Mouse (Mus musculus) liver, embryonic 16.5 days (tissue): ENCODE data around the gene Pnmal1. TPM values are rescaled to one million over a fixed set of nuclear protein-coding genes. Genes with fewer than 3 reads are reported as not detected.
A peak's percentile ranks its signal among the peaks of the same experiment; 100 is the strongest.

Experiments
- ATAC-seq: fragments of 200-750 bp; cut with Nextera tagmentation; 2 replicates; pipeline ENCODE4 v1.8.0; 2017; ENCODE audit warnings: low read depth, mild to moderate bottlenecking, moderate number of reproducible peaks, moderate library complexity
- H3K27ac ChIP-seq: fragments of 300-500 bp; sonication (generic); 2 replicates; pipeline ENCODE4 v1.5.1; 2014; ENCODE audit warnings: mild to moderate bottlenecking, low read length
- H3K27me3 ChIP-seq: fragments of 300-500 bp; sonication (generic); 2 replicates; pipeline ENCODE4 v1.6.1; 2014; ENCODE audit warnings: low read depth, low read length, mixed read lengths; ENCODE audit not compliant: control insufficient read depth, insufficient read depth
- H3K36me3 ChIP-seq: fragments of 300-500 bp; sonication (generic); 2 replicates; pipeline ENCODE4 v1.6.1; 2014; ENCODE audit warnings: mild to moderate bottlenecking; ENCODE audit not compliant: control insufficient read depth, insufficient read depth
- H3K4me1 ChIP-seq: fragments of 300-500 bp; sonication (generic); 2 replicates; pipeline ENCODE4 v1.6.1; 2014; ENCODE audit warnings: low read depth, low read length, mixed read lengths; ENCODE audit not compliant: control insufficient read depth
- H3K4me2 ChIP-seq: fragments of 300-500 bp; sonication (generic); 2 replicates; pipeline ENCODE4 v1.6.1; 2014; ENCODE audit warnings: low read depth, low read length, mixed read lengths
- H3K4me3 ChIP-seq: fragments of 300-500 bp; sonication (generic); 2 replicates; pipeline ENCODE4 v1.5.1; 2014; ENCODE audit warnings: low read depth, mild to moderate bottlenecking, low read length
- H3K9ac ChIP-seq: fragments of 300-500 bp; sonication (generic); 2 replicates; pipeline ENCODE4 v1.6.1; 2014; ENCODE audit warnings: low read depth, low read length
- H3K9me3 ChIP-seq: fragments of 300-500 bp; sonication (generic); replicated peaks from 2 replicates; pipeline ENCODE4 v1.6.1; 2016; ENCODE audit warnings: low read length; ENCODE audit not compliant: control insufficient read depth
- WGBS: fragments of 180-500 bp; shearing (Covaris S2); extraction: QIAGEN DNeasy Blood & Tissue Kit; methylation state at CpG from one replicate; pipeline ENCODE4 v1.1.7; 2014; ENCODE audit not compliant: insufficient replicate concordance; 5-methylcytosine and 5-hydroxymethylcytosine counted together
- polyA plus RNA-seq: library from polyadenylated mRNA; unstranded; fragments of >200 nt; fragmentation: Nextera tagmentation; extraction: Ambion mirVana; gene quantifications from 2 replicates; pipeline ENCODE4 v1.2.1, GENCODE M21; 2015

Gene Pnmal1
- polyA plus RNA-seq, 1 experiment from 2014 or later, result 0.05 TPM

- no peaks in the 10 kb centered on the region for H3K4me1 ChIP-seq
- WGBS, result 62% methylated on average over 17 of the region's 17 CpGs
- H3K36me3 ChIP-seq, result no peaks in the 10 kb centered on the region
- H3K27me3 ChIP-seq, result peaks cover 2% of the 10 kb centered on the region; the same call in 1 of the 2 replicates
- H3K4me3 ChIP-seq, result no peak overlapping the region
- H3K9ac ChIP-seq, result no peak overlapping the region
- ATAC-seq, result no peak
- H3K27ac ChIP-seq, result no peak overlapping the region
- H3K4me2 ChIP-seq, result no peak overlapping the region
- no peaks in the 10 kb centered on the region for H3K9me3 ChIP-seq
Measured at GRCm38 (mm10) chr7:16938117-16938791, 21.2 kb upstream of the Pnmal1 start.

GRCm38 (mm10) chr7:16940292-16940691 lies 19.2 kb upstream of the Pnmal1 start:
- Histone ChIP-seq H3K9ac (no peak overlapping the region), H3K4me1 (no peaks in the 10 kb centered on the region), H3K4me2 (no peak overlapping the region), H3K4me3 (no peak overlapping the region), H3K36me3 (no peaks in the 10 kb centered on the region), H3K27me3 (peaks cover 20% of the 10 kb centered on the region), H3K27ac (no peak overlapping the region), H3K9me3 (no peaks in the 10 kb centered on the region)
- no peak for ATAC-seq
- 45% methylated on average over 7 of the region's 7 CpGs for WGBS

- ATAC-seq, result no peak
- peaks cover 46% of the 10 kb centered on the region for H3K27me3 ChIP-seq
- no peaks in the 10 kb centered on the region for H3K9me3 ChIP-seq
- no peak overlapping the region for H3K9ac ChIP-seq
- H3K4me3 ChIP-seq, result no peak overlapping the region
- no peaks in the 10 kb centered on the region for H3K36me3 ChIP-seq
- 32% methylated on average over 4 of the region's 4 CpGs for WGBS
- no peaks in the 10 kb centered on the region for H3K4me1 ChIP-seq
- no peak overlapping the region for H3K27ac ChIP-seq
- no peak overlapping the region for H3K4me2 ChIP-seq
Measured at GRCm38 (mm10) chr7:16942861-16943260, 16.6 kb upstream of the Pnmal1 start.

GRCm38 (mm10) chr7:16944061-16944807 lies 15.2 kb upstream of the Pnmal1 start, which contains the start of gene Pnmal2:
Pnmal2 (plus strand) TSS chr7:16944682.
- peak; percentile 58; the same call in 1 of the 2 replicates for ATAC-seq
- H3K4me2 ChIP-seq, result peak within 1 kb of the TSS; percentile 58
- H3K4me1 ChIP-seq, result no peaks in the 10 kb centered on the region
- WGBS, result 18% methylated on average over 36 of the region's 36 CpGs
- H3K27me3 ChIP-seq, result peaks cover 58% of the 10 kb centered on the region
- no peak within 1 kb of the TSS for H3K27ac ChIP-seq
- no peaks in the 10 kb centered on the region for H3K9me3 ChIP-seq
- no peaks in the 10 kb centered on the region for H3K36me3 ChIP-seq
- H3K4me3 ChIP-seq, result peak within 1 kb of the TSS; percentile 48
- peak within 1 kb of the TSS; percentile 35; the same call in 1 of the 2 replicates for H3K9ac ChIP-seq

- H3K27me3 ChIP-seq, result peaks cover 64% of the 10 kb centered on the region
- H3K4me1 ChIP-seq, result peaks cover 2% of the 10 kb centered on the region; the same call in 1 of the 2 replicates
- no peak for ATAC-seq
Measured at GRCm38 (mm10) chr7:16944808-16945315, 14.6 kb upstream of the Pnmal1 start.

GRCm38 (mm10) chr7:16945419-16945818 lies 14.1 kb upstream of the Pnmal1 start:
- Histone ChIP-seq H3K4me1 (peaks cover 6% of the 10 kb centered on the region), H3K9ac (no peak overlapping the region), H3K4me3 (no peak overlapping the region), H3K9me3 (no peaks in the 10 kb centered on the region), H3K27me3 (peaks cover 66% of the 10 kb centered on the region), H3K27ac (no peak overlapping the region), H3K4me2 (no peak overlapping the region), H3K36me3 (no peaks in the 10 kb centered on the region)
- ATAC-seq, result no peak
- WGBS, result 10% methylated on average over 17 of the region's 17 CpGs

More at GRCm38 (mm10) chr7:16944808-16945315, 14.6 kb upstream of the Pnmal1 start:
- WGBS, result 2% methylated on average over 22 of the region's 22 CpGs
- H3K36me3 ChIP-seq, result no peaks in the 10 kb centered on the region
- H3K4me3 ChIP-seq, result peak overlapping the region; percentile 48
- peak overlapping the region; percentile 35; the same call in 1 of the 2 replicates for H3K9ac ChIP-seq
- no peak overlapping the region for H3K27ac ChIP-seq
- peak overlapping the region; percentile 58 for H3K4me2 ChIP-seq
- H3K9me3 ChIP-seq, result no peaks in the 10 kb centered on the region

GRCm38 (mm10) chr7:16946441-16947348 lies 12.8 kb upstream of the Pnmal1 start:
- 3% methylated on average over 53 of the region's 53 CpGs for WGBS

GRCm38 (mm10) chr7:16947349-16947895 lies 12.1 kb upstream of the Pnmal1 start:
- no peak overlapping the region for H3K9ac ChIP-seq
- no peaks in the 10 kb centered on the region for H3K36me3 ChIP-seq
- no peak for ATAC-seq
- H3K27me3 ChIP-seq, result peaks cover 66% of the 10 kb centered on the region
- peaks cover 6% of the 10 kb centered on the region for H3K4me1 ChIP-seq
- no peaks in the 10 kb centered on the region for H3K9me3 ChIP-seq
- H3K4me2 ChIP-seq, result no peak overlapping the region
- no peak overlapping the region for H3K27ac ChIP-seq
- WGBS, result 19% methylated on average over 22 of the region's 22 CpGs
- H3K4me3 ChIP-seq, result no peak overlapping the region

More at GRCm38 (mm10) chr7:16946441-16947348, 12.8 kb upstream of the Pnmal1 start:
- no peaks in the 10 kb centered on the region for H3K36me3 ChIP-seq
- H3K4me1 ChIP-seq, result peaks cover 6% of the 10 kb centered on the region
- no peak for ATAC-seq
- no peak overlapping the region for H3K4me3 ChIP-seq
- H3K9me3 ChIP-seq, result no peaks in the 10 kb centered on the region
- no peak overlapping the region for H3K27ac ChIP-seq
- H3K4me2 ChIP-seq, result no peak overlapping the region
- H3K9ac ChIP-seq, result no peak overlapping the region
- peaks cover 66% of the 10 kb centered on the region for H3K27me3 ChIP-seq
